Mouse (Mus musculus) lung, embryonic 14.5 days (tissue): ENCODE results near the gene Gm20521. TPM values are rescaled to one million over a fixed set of nuclear protein-coding genes. Genes with fewer than 3 reads are reported as not detected.
"Not testable (repeated sequence)": the region's sequence is repeated elsewhere in the genome, so short reads cannot be mapped to it uniquely, and the experiment has no call there.

ENCODE experiments used
- ATAC-seq: fragments of 200-750 bp; cut with Nextera tagmentation; 2 replicates; pipeline ENCODE4 v1.8.0; 2017; ENCODE audit warnings: mild to moderate bottlenecking, moderate TSS enrichment, moderate library complexity; ENCODE audit not compliant: insufficient read depth
- DNase-seq: peaks from one replicate; pipeline ENCODE4 v3.0.0-alpha.2; 2015
- H3K27ac ChIP-seq: fragments of 300-500 bp; sonication (generic); 2 replicates; pipeline ENCODE4 v1.5.1; 2014; ENCODE audit warnings: low read depth, mild to moderate bottlenecking, moderate library complexity
- H3K27me3 ChIP-seq: fragments of 300-500 bp; sonication (generic); 2 replicates; pipeline ENCODE4 v1.6.1; 2014; ENCODE audit warnings: low read length, control low read depth; ENCODE audit not compliant: insufficient read depth
- H3K36me3 ChIP-seq: fragments of 300-500 bp; sonication (generic); 2 replicates; pipeline ENCODE4 v1.6.1; 2014; ENCODE audit warnings: control low read depth; ENCODE audit not compliant: insufficient read depth
- H3K4me1 ChIP-seq: fragments of 300-500 bp; sonication (generic); 2 replicates; pipeline ENCODE4 v1.6.1; 2014; ENCODE audit warnings: antibody characterized with exemption, control low read depth; ENCODE audit not compliant: insufficient read depth
- H3K4me2 ChIP-seq: fragments of 300-500 bp; sonication (generic); 2 replicates; pipeline ENCODE4 v1.6.1; 2014; ENCODE audit warnings: mild to moderate bottlenecking
- H3K4me3 ChIP-seq: fragments of 300-500 bp; sonication (generic); 2 replicates; pipeline ENCODE4 v1.5.1; 2014; ENCODE audit warnings: low read depth, low read length
- H3K9ac ChIP-seq: fragments of 300-500 bp; sonication (generic); 2 replicates; pipeline ENCODE4 v1.6.1; 2014
- H3K9me3 ChIP-seq: fragments of 300-500 bp; sonication (generic); 2 replicates; pipeline ENCODE4 v1.6.1; 2016; ENCODE audit warnings: low read depth, low read length, control low read depth
- CTCF ChIP-seq: IDR thresholded peaks from 2 replicates; pipeline ENCODE4 v1.5.1; 2016; ENCODE audit warnings: antibody characterized with exemption, low read depth
- WGBS: fragments of 180-500 bp; shearing (Covaris S2); extraction: QIAGEN DNeasy Blood & Tissue Kit; methylation state at CpG from one replicate; pipeline ENCODE4 v1.1.7; 2014; 5-methylcytosine and 5-hydroxymethylcytosine counted together
- polyA plus RNA-seq: library from polyadenylated mRNA; unstranded; fragments of >200 nt; fragmentation: Nextera tagmentation; extraction: Ambion mirVana; gene quantifications from 2 replicates; pipeline ENCODE4 v1.2.1, GENCODE M21; 2014

Gm20521 gene
- polyA plus RNA-seq, 1 experiment from 2014 or later, result not detected

GRCm38 (mm10) chr14:54942479-54942878 lies 59.2 kb downstream of the Gm20521 start:
- Histone ChIP-seq H3K4me1 (no peaks in the 10 kb centered on the region), H3K9me3 (no peaks in the 10 kb centered on the region), H3K27ac (no peak overlapping the region), H3K36me3 (no peaks in the 10 kb centered on the region), H3K4me3 (no peak overlapping the region), H3K4me2 (no peak overlapping the region), H3K9ac (no peak overlapping the region), H3K27me3 (no peaks in the 10 kb centered on the region)
- no peak for TF ChIP-seq CTCF
- no peak for ATAC-seq
- WGBS, result 86% methylated on average over 8 of the region's 8 CpGs
- no peak for DNase-seq

GRCm38 (mm10) chr14:54943971-54944370 lies 60.7 kb downstream of the Gm20521 start:
- TF ChIP-seq CTCF, result no peak

GRCm38 (mm10) chr14:54944939-54945338 lies 61.7 kb downstream of the Gm20521 start:
- ATAC-seq, result no peak
- no peak for DNase-seq
- no peak for TF ChIP-seq CTCF
- H3K36me3 ChIP-seq, result no peaks in the 10 kb centered on the region
- 69% methylated on average over 2 of the region's 2 CpGs for WGBS
- no peaks in the 10 kb centered on the region for H3K9me3 ChIP-seq
- H3K4me2 ChIP-seq, result no peak overlapping the region
- no peaks in the 10 kb centered on the region for H3K4me1 ChIP-seq
- H3K4me3 ChIP-seq, result no peak overlapping the region
- H3K27ac ChIP-seq, result no peak overlapping the region
- H3K27me3 ChIP-seq, result no peaks in the 10 kb centered on the region
- H3K9ac ChIP-seq, result no peak overlapping the region

More at GRCm38 (mm10) chr14:54943971-54944370, 60.7 kb downstream of the Gm20521 start:
- Histone ChIP-seq H3K27me3 (no peaks in the 10 kb centered on the region), H3K27ac (no peak overlapping the region), H3K4me1 (no peaks in the 10 kb centered on the region), H3K9ac (no peak overlapping the region), H3K36me3 (no peaks in the 10 kb centered on the region), H3K4me2 (no peak overlapping the region), H3K4me3 (no peak overlapping the region), H3K9me3 (no peaks in the 10 kb centered on the region)
- ATAC-seq (no peak), DNase-seq (no peak)
- WGBS, result 89% methylated on average over 7 of the region's 7 CpGs

GRCm38 (mm10) chr14:54945975-54946704 lies 62.9 kb downstream of the Gm20521 start:
- no peaks in the 10 kb centered on the region for H3K4me1 ChIP-seq
- TF ChIP-seq CTCF, result no peak
- ATAC-seq (no peak), DNase-seq (no peak)
- no peaks in the 10 kb centered on the region for H3K9me3 ChIP-seq
- H3K4me3 ChIP-seq, result no peak overlapping the region
- H3K27ac ChIP-seq, result no peak overlapping the region
- no peak overlapping the region for H3K9ac ChIP-seq
- H3K4me2 ChIP-seq, result no peak overlapping the region
- 70% methylated on average over 19 of the region's 19 CpGs for WGBS
- no peaks in the 10 kb centered on the region for H3K36me3 ChIP-seq
- no peaks in the 10 kb centered on the region for H3K27me3 ChIP-seq

GRCm38 (mm10) chr14:54947008-54947407 lies 63.8 kb downstream of the Gm20521 start:
- not testable (repeated sequence) for H3K27me3 ChIP-seq, H3K4me2 ChIP-seq, H3K27ac ChIP-seq, H3K36me3 ChIP-seq, ATAC-seq, H3K4me1 ChIP-seq, H3K9ac ChIP-seq, H3K9me3 ChIP-seq, DNase-seq, H3K4me3 ChIP-seq
- WGBS, result 83% methylated on average over 10 of the region's 11 CpGs

Other genes with a start within 250 kb of the Gm20521 start
- not detected in 2 replicates for gene Gm17606, start 242.5 kb upstream of the Gm20521 start, polyA plus RNA-seq
- gene Cdh24, start 242.1 kb upstream of the Gm20521 start, polyA plus RNA-seq, result 5.2 and 5.4 TPM in 2 replicates
- gene 1700123O20Rik, start 197.2 kb upstream of the Gm20521 start, polyA plus RNA-seq, result 77.4 and 83.2 TPM in 2 replicates
- gene Acin1, start 196.5 kb upstream of the Gm20521 start, polyA plus RNA-seq, result 120 and 122 TPM in 2 replicates
- 0.12 and 0.15 TPM in 2 replicates for gene Gm29776, start 184.6 kb upstream of the Gm20521 start, polyA plus RNA-seq
- not detected in 2 replicates for gene Cebpe, start 171.3 kb upstream of the Gm20521 start, polyA plus RNA-seq
- gene Slc7a8, start 101.5 kb upstream of the Gm20521 start, polyA plus RNA-seq, result 2.7 and 3.0 TPM in 2 replicates
- not detected in 2 replicates for gene Rnf212b, start 69.3 kb upstream of the Gm20521 start, polyA plus RNA-seq
- gene Homez, start 12.5 kb upstream of the Gm20521 start, polyA plus RNA-seq, result 10.4 and 13.2 TPM in 2 replicates
- gene Ppp1r3e, start 5.9 kb upstream of the Gm20521 start, polyA plus RNA-seq, result 1.5 and 1.6 TPM in 2 replicates
- 3.4 and 3.9 TPM in 2 replicates for gene Bcl2l2, start 64 bp upstream of the Gm20521 start, polyA plus RNA-seq
- 134 and 139 TPM in 2 replicates for gene Pabpn1, start 9.1 kb downstream of the Gm20521 start, polyA plus RNA-seq
- gene Slc22a17, start 29.7 kb downstream of the Gm20521 start, polyA plus RNA-seq, result 27.0 and 29.2 TPM in 2 replicates
- gene Efs, start 42.7 kb downstream of the Gm20521 start, polyA plus RNA-seq, result 29.3 and 33.7 TPM in 2 replicates
- not detected in 2 replicates for gene Il25, start 49.3 kb downstream of the Gm20521 start, polyA plus RNA-seq
- gene Cmtm5, start 52.8 kb downstream of the Gm20521 start, polyA plus RNA-seq, result 0.22 and 0.31 TPM in 2 replicates
- gene Myh6, start 83.5 kb downstream of the Gm20521 start, polyA plus RNA-seq, result 4.6 and 87.1 TPM in 2 replicates
- not detected in 2 replicates for gene Gm17428, start 93.5 kb downstream of the Gm20521 start, polyA plus RNA-seq
- gene Myh7, start 111.2 kb downstream of the Gm20521 start, polyA plus RNA-seq, result 1.8 and 3.6 TPM in 2 replicates
- 75.0 and 81.6 TPM in 2 replicates for gene Ngdn, start 132.0 kb downstream of the Gm20521 start, polyA plus RNA-seq
- gene Zfhx2, start 208.9 kb downstream of the Gm20521 start, polyA plus RNA-seq, result 3.4 and 3.5 TPM in 2 replicates
- 19.2 and 20.1 TPM in 2 replicates for gene Thtpa, start 211.3 kb downstream of the Gm20521 start, polyA plus RNA-seq
- 14.7 and 16.3 TPM in 2 replicates for gene Ap1g2, start 223.2 kb downstream of the Gm20521 start, polyA plus RNA-seq
- 0.16 and 0.37 TPM in 2 replicates for gene Jph4, start 233.5 kb downstream of the Gm20521 start, polyA plus RNA-seq